Mouse (Mus musculus) c-Kit-positive CD71-negative TER-119-negative erythroid progenitor cells, embryonic 14.5 days (primary cell): ENCODE results near the gene Anp32b.

Experiments
- DNase-seq: peaks from one replicate; pipeline ENCODE4 v3.0.0-alpha.2; 2013; ENCODE audit warnings: low read depth

Anp32b gene

GRCm38 (mm10) chr4:46452855-46453719 is 2.4 kb downstream of the Anp32b start:
- DNase-seq, result no peak

DNA sequence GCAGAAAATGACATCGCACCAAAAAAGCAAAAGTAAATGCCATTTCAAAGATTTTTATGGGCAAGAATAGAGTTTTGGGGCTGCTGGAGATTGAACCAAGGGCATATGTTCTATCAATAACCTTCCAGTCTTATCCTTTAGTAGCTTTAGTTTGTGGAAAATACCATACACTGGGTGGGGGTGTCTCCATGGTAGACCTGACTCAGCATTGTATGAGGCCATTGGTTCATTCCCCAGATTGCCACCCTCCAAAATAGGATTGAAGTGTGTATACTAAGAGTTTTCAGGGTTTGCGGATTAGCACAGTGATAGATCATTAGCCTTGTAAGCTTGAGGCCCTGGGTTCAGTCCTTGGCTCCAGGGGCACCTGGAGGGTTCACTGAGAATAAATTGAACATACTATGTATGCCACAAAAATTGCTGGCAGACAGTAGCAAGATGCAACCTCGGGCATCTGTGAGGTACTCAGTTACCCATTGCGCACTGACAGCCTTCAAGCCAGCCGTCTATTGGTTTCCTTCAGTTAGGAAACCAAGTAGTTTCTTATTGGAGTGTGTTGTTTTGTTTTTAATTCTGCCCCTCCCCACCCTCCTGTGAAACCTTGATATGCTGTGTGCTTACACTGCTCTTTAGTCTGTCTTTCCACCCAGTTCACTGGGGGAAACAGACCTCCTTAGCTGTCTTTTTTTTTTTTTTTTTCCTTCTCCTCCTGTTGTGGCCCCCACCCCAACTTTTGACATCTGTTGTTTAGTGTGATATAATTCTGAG is 3.6 kb downstream of the Anp32b start:
- no peak for DNase-seq

- DNase-seq, result no peak
These were observed 6.1 kb downstream of the Anp32b start for GRCm38 (mm10) chr4:46456762-46457161.

DNA sequence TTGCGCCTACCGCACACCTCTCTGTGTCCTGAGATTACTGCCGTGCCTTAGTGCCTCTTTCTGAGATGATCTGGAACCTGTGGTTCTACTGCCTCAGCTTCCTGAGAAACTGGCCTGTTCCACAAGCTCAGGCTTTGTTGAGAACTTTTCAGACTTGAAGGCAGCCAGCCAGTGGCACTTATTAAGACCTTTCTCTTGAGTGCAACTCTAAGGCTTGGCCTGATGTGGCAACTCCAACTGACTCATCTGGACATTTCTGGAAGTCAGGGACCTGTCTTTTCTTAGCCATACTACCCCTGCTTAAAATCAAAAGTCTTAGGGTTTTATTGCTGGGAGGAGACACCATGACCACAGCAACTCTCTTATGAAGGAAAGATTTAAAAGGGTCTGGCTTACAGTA is 6.5 kb downstream of the Anp32b start:
- no peak for DNase-seq

GRCm38 (mm10) chr4:46458411-46458810 is 7.7 kb downstream of the Anp32b start:
- no peak for DNase-seq

DNA sequence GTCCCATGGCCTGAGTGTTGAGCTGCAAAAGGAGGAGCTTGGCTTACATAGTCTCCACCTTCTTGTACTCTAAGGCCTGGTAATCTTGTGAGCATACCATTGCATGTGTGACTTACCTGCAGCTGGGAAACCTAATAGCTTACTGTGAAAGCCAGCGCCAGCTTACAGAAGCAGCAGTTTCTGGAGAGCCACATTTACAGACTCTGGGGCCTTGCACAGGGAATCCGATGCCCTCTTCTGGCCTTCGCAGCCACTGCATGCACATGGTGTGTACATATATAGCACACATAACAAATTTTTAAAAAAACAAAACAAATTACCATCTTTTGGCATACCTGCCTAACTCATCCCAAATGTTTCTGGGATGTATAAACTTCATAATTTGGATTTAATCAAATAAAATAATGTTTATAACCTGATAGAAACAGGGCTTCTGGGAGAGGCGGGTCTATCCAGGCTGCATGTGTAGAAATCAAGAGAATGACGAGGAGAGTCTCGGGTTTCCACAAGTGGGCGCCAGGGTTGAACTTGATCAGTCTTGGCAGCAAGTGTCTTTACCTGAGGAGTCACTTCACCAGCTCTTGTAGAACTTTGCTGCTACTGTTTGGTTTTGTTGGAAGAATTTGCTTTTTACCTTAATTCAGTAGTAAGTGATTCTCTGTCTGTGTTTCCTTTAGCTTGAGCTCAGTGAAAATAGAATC is 12.6 kb downstream of the Anp32b start:
- DNase-seq, result no peak

- DNase-seq, result no peak
These were observed 15.0 kb downstream of the Anp32b start for GRCm38 (mm10) chr4:46465740-46466139.

DNA sequence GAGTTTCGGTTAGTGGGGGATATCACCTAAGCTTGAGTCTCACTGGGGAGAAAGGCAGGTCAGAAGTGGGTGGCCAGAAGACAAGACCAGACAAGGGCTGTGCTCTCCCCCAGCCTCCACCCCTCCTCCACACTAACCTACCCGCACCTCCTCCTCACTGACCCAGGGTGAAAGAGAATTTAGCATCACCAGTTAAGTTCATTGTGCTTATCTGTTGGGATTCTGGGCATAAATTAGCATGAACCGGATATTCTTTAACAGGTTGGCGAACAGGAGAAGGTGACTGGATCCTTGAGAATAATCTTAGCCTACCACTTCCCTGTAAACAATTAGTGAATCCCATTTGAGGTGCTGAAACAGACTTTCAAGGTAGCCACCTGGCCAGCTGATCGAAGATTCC is 24.4 kb downstream of the Anp32b start:
- DNase-seq, result no peak

DNA sequence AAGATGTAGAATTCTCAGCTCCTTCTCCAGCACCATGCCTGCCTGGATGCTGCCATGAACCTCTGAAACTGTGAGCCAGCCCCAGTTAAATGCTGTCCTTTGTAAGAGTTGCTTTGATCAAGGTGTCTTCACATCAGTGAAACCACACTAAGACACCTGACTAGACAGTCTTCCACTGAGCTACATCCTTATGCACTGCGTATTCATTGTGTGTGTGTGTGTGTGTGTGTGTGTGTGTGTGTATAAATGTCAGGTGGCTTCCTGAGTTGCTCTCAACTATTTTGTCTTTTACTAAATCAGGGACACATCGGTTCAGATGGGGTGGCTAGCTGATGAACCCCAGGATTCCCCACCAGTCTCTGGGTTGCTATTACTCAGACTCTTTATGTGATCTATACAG is 28.4 kb downstream of the Anp32b start:
- no peak for DNase-seq

DNA sequence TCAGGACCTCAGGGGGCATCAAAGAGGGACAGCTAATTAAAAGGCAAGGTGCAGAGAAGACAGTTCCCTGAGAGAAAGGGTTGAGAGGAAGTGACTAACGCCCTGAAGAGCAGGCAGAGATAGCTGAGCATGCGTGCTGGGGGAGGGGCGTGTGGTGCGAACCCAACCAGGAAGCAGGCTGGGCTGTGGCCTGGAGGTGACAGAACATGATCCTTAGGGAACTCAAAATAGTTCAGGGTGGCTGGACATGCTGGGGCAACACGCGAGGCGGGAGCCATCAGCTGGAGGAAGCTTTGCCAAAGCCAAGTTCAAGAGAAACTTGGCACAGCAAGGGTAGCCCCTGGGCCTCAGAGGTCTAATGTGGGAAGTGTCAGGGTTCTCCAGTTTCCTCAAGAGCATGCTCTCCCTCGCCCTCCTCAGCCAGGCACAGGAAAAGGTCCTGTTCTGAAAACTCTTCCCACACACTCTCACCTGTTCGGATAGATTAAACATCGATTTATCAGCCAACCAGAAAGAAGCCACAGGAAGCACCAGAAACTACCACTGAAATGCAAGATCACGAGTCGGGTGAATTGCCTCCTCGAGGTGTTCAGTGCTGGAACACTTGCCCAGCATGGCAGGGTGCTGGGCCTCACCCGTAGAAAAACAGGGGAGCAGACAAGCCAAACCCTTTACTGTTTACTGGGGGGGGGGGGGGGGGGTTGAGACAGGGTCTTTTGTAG is 35.2 kb downstream of the Anp32b start:
- peak; percentile 56 for DNase-seq

- DNase-seq, result no peak
These were observed 36.6 kb downstream of the Anp32b start for GRCm38 (mm10) chr4:46487348-46487747.

DNA sequence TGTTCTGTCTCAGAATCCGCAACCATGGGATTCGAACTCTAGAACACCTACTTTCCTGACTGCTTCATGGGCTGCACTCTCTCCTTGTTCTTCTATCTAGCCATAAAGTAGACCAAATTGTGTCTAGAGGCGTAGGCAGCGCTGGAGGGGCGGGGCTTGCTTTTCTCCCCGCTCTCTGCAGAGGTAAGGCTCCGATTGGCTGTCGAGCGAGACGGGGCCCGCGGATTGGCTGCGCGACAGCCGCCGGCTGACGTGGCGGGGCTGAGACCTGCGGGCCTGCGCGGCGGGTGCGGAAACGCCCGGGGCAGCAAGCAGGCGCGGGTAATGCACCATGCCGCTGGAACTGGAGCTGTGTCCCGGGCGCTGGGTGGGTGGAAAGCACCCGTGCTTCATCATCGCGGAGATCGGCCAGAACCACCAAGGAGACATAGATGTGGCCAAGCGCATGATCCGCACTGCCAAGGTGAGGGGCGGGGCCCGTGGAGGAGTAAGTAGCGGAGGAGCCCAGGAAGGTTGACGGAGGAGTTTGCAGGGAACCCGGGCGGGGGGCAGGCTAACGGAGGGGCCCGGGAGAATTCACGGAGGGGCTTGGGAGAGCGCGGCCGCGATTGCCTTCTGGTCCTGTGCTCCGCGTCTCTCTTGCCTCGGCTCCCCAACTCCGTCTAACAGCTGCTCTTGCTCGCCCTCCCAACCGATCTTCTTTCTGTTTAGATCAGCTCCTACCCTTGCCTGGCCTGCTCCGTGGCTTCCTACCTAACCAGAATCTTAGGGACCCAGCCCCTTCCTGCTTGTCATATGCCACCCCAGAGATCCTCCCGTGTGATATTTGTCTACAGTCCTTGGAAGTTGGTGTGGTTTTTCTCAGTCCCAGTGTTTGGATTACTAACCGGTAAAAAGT is 38.6 kb downstream of the Anp32b start, which contains the start of gene Nans:
Gene Nans, plus strand, starts transcription at position 221 of the 898 bp plus-strand sequence.
- DNase-seq, result peak; percentile 91

GRCm38 (mm10) chr4:46493071-46493470 is 42.4 kb downstream of the Anp32b start:
- DNase-seq, result no peak

- no peak for DNase-seq
These were observed 44.8 kb downstream of the Anp32b start for GRCm38 (mm10) chr4:46495543-46495942.

- DNase-seq, result peak; percentile 80
These were observed 46.7 kb downstream of the Anp32b start for GRCm38 (mm10) chr4:46497286-46497892.

DNA sequence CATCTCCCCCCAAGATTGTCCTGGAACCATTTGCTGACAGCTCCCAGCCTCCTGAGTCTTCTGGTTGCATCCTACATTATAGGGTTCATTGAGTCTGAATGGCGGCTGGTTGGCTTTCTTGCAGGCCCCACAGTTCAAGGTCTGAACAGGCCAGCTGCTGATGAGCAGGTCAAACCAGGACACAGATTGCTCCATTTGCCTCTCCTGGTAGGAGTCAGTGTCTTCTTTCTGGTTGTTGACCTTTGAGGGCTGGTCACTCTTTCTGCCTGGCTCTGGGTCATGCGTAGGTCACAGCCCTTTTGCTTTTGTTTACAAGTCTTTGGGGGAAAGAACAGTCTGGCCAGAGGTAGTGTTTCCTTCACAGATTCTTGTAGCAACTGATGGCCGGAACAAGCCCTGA is 47.8 kb downstream of the Anp32b start:
- DNase-seq, result no peak

- DNase-seq, result no peak
These were observed 48.3 kb downstream of the Anp32b start for GRCm38 (mm10) chr4:46498976-46499375.

GRCm38 (mm10) chr4:46502606-46503502 is 52.2 kb downstream of the Anp32b start:
- DNase-seq, result no peak

- no peak for DNase-seq
These were observed 53.2 kb downstream of the Anp32b start for GRCm38 (mm10) chr4:46503881-46504280.
